Mouse (Mus musculus) megakaryocyte, embryonic 14.5 days (primary cell): ENCODE measurements at regions not wholly inside any gene's neighbourhood (a gene's known extent, or its start where the extent isn't known, plus 50 kb on each side); places are given as distances from the start of the nearest gene placed in this dataset.

Experiments
- FLI1 ChIP-seq: IDR thresholded peaks from 2 replicates; pipeline ENCODE4 v1.6.1; 2012; ENCODE audit warnings: low read length, inconsistent platforms, mixed read lengths
- GATA1 ChIP-seq: IDR thresholded peaks from 3 replicates; pipeline ENCODE4 v1.6.1; 2012; ENCODE audit warnings: mixed read lengths, low read length, inconsistent platforms, borderline replicate concordance

- TF ChIP-seq FLI1 (no peak), GATA1 (no peak)
Measured at GRCm38 (mm10) chr6:15541969-15542368, 178.5 kb upstream of the Mdfic start.
